Mouse (Mus musculus): ENCODE data around the gene Tmsb4x.

GRCm38 (mm10) chrX:167227756-167228155 is 18.6 kb upstream of the Tmsb4x start:
- TF ChIP-seq CTCF (IDR thresholded peaks at IDR 0.05; ENCODE audit: low read depth) (no peak), EP300 (IDR thresholded peaks at IDR 0.05; ENCODE audit: low read depth) (no peak)

All from liver, embryonic 14.5 days (tissue).